Mouse (Mus musculus) spleen, adult 2 months (tissue): ENCODE results near the gene Ttc12.

Experiments used
- CTCF ChIP-seq: fragments of 200-500 bp; IDR thresholded peaks from 2 replicates; pipeline ENCODE4 v1.5.1; 2011; ENCODE audit warnings: mild to moderate bottlenecking, inconsistent platforms; ENCODE audit not compliant: insufficient read depth, insufficient read length, insufficient replicate concordance; ENCODE audit errors: extremely low read depth
- POLR2A ChIP-seq: fragments of 200-500 bp; IDR thresholded peaks from 2 replicates; pipeline ENCODE4 v1.6.1; 2011; ENCODE audit warnings: low read depth, low read length, inconsistent platforms

GRCm38 (mm10) chr9:49472126-49472525, 13.9 kb downstream of the Ttc12 start:
- TF ChIP-seq CTCF (no peak), POLR2A (no peak)
